Mouse (Mus musculus) retina, embryonic 14.5 days (tissue): ENCODE measurements around the gene B4galt1.
A peak's percentile ranks its signal among the peaks of the same experiment; 100 is the strongest.
"Not testable (repeated sequence)": the region's sequence is repeated elsewhere in the genome, so short reads cannot be mapped to it uniquely, and the experiment has no call there.

Experiments
- DNase-seq: peaks from one replicate; pipeline ENCODE4 v3.0.0-alpha.2; 2015; ENCODE audit warnings: low spot score

The B4galt1 gene

GRCm38 (mm10) chr4:40818421-40818820, 35.4 kb downstream of the B4galt1 start:
- no peak for DNase-seq

- no peak for DNase-seq
Measured at GRCm38 (mm10) chr4:40817936-40818335, 35.9 kb downstream of the B4galt1 start.

GRCm38 (mm10) chr4:40815775-40816372, 37.9 kb downstream of the B4galt1 start:
- DNase-seq: peak; percentile 18

GRCm38 (mm10) chr4:40815120-40815519, 38.7 kb downstream of the B4galt1 start:
- DNase-seq: no peak

DNA sequence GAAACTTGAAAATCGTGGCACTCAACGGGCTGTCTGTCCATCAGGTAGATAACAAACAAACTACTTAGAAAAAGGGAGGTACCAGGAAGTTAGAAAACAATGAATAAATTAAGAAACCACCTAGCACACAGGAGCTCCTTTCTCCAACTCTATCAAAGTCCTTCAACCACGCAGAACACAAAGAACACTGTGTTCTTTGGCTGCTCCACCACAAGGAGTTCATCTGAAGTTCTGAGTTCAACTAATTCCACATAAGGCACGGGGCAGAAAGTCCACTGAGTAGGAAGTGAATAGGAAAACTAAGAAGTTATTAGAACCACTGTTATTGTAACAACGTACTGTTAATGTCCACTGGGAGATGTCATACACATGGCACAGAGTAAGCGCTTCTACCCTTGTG, 39.4 kb downstream of the B4galt1 start:
- DNase-seq: no peak

DNA sequence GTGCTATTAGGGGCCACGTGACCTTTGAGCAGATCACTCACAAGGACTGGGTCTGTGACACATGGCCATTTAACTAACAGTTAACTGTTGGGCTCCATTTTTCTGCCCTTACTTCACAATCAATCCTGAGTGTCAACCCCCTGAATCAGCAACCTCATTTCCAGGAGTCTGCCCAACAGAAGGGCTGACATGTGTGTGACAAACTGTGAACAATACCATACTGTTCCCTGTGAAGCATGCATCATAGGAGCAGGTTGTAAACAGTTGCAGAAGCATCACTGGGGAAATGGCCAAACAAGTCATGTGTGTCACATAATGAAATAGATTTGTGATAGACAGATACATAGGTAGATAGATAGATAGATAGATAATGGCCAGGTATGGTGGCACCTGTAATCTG, 40.9 kb downstream of the B4galt1 start:
- DNase-seq: no peak

DNA sequence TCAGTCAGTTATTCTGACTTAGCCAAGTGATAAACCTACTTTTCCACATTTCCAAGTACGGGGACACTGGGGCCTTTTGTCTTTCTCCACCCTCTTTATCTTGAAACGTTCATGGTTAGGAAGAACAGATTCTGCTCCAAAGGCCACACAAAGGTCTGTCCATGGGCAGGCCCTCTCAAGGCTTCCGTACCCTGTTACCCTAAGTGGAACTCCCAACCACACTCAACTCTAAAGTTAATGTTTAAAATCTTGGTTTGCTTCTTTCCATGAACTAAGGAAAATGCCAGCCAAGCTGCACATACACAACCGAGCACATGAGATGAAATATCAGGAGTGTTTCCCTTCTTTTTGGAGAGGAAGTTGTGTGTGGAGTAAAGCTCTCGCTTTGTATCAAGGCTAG, 43.3 kb downstream of the B4galt1 start:
- no peak for DNase-seq

DNA sequence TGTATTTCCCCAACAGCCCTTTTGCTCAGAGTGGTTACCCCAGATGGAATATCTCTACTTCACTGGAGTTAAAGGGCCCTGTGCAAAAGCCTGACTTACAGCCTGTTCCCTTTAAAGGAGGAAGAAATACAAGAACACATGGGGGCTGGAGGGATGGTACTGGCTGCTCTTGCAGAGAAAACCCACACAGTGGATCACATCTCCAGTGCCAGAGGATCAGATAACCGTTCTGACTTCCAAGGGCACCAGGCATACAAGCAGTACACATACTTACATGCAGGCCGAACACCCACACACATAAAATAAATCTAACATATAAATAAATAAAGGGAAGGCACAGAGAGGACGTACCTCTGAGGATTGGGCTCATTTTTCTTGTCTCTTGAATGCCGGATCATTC, 46.4 kb downstream of the B4galt1 start:
- DNase-seq: no peak

DNA sequence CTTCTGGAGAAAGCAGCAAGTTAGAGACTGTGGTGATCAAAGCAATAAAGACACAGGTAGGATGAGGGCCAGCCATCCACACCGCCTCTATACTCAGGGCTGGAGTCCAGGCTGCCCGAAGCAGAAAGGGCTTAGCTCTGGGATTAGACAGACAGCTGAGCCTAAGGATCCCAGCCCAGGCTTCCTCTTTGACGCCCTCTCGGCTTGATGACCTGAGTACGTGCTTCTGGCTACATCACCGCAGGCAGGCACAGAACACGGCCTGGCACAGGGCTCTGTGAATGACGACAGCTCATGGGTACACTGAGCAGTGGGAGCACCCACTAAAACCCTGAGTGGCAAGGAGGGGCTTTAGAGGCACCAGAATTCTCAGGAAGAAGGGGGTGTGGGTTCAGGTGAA, 48.4 kb downstream of the B4galt1 start:
- no peak for DNase-seq

- no peak for DNase-seq
Measured at GRCm38 (mm10) chr4:40802787-40803186, 51.0 kb downstream of the B4galt1 start.

DNA sequence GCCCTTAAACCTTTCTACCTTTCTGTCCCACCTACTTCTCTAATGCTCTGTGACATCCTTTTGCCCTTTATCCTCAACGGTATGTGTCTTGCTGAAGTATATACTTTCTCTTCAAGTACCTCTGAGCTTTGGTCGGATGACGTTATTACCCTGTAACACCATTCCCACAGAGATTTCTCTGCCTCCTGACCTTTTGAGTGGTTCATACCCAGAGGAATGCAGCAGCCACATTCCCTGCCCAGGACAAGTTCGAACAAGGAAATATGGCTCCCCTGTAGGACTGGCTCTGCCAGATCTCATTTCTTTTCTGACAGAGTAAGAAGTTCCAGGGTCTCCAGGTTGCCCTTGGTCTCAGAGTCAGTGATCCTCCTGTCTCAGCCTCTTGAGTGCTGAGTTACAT, 51.9 kb downstream of the B4galt1 start:
- DNase-seq: no peak

GRCm38 (mm10) chr4:40800873-40801272, 52.9 kb downstream of the B4galt1 start:
- peak; percentile 14 for DNase-seq

- not testable (repeated sequence) for DNase-seq
Measured at GRCm38 (mm10) chr4:40798833-40799555, 54.8 kb downstream of the B4galt1 start.

GRCm38 (mm10) chr4:40795761-40796160, 58.0 kb downstream of the B4galt1 start:
- DNase-seq: no peak

DNA sequence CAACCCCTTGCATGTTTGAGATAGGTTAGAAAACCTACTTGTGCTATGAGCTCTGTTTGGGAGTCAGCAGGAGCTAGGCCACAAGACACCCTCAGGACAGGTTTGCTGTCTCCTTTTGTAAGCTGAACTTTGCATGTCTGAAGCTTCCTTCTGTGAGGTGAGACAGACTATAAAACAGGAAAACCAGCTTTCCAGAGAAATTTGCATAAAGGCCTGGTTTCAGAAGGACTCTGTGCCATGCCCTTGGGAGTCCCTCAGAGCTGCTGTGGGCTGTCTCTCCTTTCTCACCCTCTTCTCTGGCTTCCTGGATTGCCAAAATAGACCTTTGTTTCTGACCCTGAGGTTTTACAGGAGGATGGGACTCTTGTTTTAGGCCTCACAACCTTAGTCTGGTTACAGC, 59.5 kb downstream of the B4galt1 start:
- DNase-seq: no peak

DNA sequence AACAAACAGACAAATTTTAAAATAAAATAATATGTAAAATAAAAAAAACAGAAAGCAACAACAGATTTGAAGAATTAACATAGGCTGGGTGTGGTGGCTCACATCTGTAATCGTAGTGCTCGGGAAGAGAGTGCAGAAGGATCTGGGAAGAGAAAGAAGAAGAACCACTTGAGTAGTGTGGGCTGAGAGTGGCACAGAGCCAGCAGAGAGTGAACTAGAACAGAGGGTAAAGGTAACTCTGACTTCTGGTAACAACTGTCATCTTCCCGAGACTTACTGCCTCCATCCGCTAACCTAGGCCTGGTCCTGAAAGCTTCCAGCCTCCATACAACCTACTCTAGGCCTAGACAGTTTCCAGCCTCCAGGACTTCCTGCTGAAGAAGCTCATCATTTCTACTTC, 62.6 kb downstream of the B4galt1 start:
- DNase-seq: no peak

DNA sequence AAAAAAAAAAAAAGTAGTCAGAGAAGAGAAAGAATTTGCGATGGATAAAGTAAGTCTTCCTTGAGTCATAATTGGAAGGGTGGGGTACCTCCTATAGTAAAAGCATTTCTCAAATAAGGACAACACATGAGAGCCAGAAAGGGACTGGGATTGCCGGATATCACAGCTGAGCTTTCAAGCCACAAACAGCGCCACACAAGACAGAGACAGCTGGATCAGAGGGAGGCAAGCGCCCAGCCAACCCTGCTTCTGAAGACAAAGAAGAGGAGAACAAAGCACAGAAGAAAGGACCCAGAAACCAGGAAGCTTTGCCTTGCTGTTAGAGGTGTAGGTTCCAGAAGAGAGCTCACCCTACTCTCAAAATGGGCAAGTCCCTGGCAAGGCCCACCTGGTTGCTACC, 67.2 kb downstream of the B4galt1 start:
- DNase-seq: no peak

- no peak for DNase-seq
Measured at GRCm38 (mm10) chr4:40785620-40786166, 68.1 kb downstream of the B4galt1 start.

- DNase-seq: no peak
Measured at GRCm38 (mm10) chr4:40784556-40785169, 69.1 kb downstream of the B4galt1 start.

DNA sequence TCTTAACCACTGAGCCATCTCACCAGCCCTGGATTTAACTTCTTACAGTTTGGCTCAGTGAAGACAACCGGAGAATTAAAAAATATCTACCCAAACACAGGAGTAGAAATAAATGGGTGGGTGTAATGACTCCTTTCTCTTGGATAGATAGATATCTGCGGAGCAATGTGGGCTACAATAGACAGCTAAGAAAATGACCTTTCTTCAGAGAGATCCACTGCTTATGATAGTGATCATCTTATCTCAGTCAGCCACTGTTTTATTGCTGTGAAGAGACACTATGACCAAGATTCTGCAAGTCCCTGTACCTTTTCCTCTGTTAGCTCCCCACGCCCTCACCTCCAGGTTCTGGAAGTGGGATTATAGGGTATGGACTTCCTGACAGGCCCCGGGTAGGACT, 70.8 kb downstream of the B4galt1 start:
- DNase-seq: no peak

DNA sequence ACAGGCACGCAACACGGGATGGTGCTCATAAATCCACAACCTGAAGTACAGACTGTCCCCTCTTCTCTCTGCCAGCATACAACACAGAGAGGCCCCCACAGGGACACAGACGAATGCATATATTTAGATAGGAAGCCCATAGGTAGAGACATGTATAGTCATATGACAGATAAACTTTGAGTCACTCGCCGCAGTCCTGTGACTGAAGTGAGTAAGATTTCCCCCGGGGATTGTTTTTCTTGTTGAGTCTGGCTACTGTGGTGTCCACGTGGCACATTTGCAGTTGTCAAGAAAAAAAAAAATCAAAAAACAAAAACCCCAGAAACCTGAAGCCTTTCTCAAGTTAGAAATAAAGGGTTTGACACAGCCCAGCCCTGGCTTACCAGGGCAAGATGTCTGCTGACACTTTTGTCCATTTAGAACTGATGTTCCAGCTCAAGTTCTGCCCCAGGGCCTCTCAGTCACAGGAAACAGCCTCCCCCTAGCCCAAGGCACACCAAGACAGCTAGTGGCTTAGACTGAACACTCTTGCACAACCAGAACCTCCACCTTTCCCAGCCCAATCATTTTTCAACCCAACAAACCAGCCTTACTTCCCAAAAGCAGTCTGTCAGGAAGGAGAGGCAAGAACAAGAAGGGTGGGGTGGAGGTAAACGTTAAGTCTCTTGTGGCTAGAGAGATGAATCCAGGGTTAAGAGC, 71.9 kb downstream of the B4galt1 start:
- DNase-seq: no peak

- DNase-seq: no peak
Measured at GRCm38 (mm10) chr4:40781143-40781542, 72.7 kb downstream of the B4galt1 start.

DNA sequence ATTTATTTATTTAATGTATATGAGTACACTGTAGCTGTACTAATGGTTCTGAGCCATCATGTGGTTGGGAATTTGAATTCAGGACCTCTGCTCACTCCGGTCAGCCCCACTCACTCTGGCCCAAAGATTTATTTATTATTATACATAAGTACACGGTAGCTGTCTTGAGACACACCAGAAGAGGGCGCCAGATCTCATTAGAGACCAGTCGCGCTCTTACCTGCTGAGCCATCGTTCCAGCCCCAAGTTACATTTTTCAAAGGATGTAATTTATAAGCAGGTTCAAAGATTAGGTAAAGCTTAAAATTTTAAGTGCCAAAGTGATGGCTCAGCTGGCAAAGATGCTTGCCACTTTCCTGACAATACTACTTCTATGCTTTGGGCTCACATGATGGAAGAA, 75.1 kb downstream of the B4galt1 start:
- peak; percentile 18 for DNase-seq
